Mouse (Mus musculus) thymus, adult 2 months (tissue): Measurements from ENCODE around the gene Hand1. TPM values are rescaled to one million over a fixed set of nuclear protein-coding genes. Genes with fewer than 3 reads are reported as not detected.
A peak's percentile ranks its signal among the peaks of the same experiment; 100 is the strongest.

Experiments
- DNase-seq: peaks from one replicate; pipeline ENCODE4 v3.0.0; 2021
- H3K27ac ChIP-seq: fragments of 200-500 bp; 2 replicates; pipeline ENCODE4 v1.5.1; 2012; ENCODE audit warnings: low read length, control low read depth; ENCODE audit not compliant: control insufficient read depth, insufficient read depth
- H3K27me3 ChIP-seq: fragments of 200-500 bp; 2 replicates; pipeline ENCODE4 v1.6.1; 2012; ENCODE audit warnings: mild to moderate bottlenecking, low read length, moderate library complexity, mixed read lengths; ENCODE audit not compliant: control insufficient read depth, insufficient read depth
- H3K36me3 ChIP-seq: fragments of 200-500 bp; 2 replicates; pipeline ENCODE4 v1.6.1; 2012; ENCODE audit warnings: mild to moderate bottlenecking, low read length, moderate library complexity; ENCODE audit not compliant: control insufficient read depth, insufficient read depth
- H3K4me1 ChIP-seq: fragments of 200-500 bp; replicated peaks from 2 replicates; pipeline ENCODE4 v1.6.1; 2012; ENCODE audit warnings: low read length; ENCODE audit not compliant: control insufficient read depth, insufficient read depth
- H3K4me3 ChIP-seq: fragments of 200-500 bp; 2 replicates; pipeline ENCODE4 v1.5.1; 2012; ENCODE audit warnings: mild to moderate bottlenecking, low read length, control low read depth, moderate library complexity; ENCODE audit not compliant: control insufficient read depth, insufficient read depth
- CTCF ChIP-seq: fragments of 200-500 bp; IDR thresholded peaks from 2 replicates; pipeline ENCODE4 v1.5.1; 2012; ENCODE audit warnings: mild to moderate bottlenecking, control low read depth, low read length, moderate library complexity, borderline replicate concordance; ENCODE audit not compliant: control insufficient read depth, poor library complexity, insufficient read depth; ENCODE audit errors: extremely low read depth
- POLR2A ChIP-seq: fragments of 200-500 bp; IDR thresholded peaks from 2 replicates; pipeline ENCODE4 v1.6.1; 2012; ENCODE audit warnings: mild to moderate bottlenecking, low read length, control low read depth, moderate library complexity; ENCODE audit not compliant: control insufficient read depth, poor library complexity, insufficient read depth; ENCODE audit errors: extremely low read depth
- WGBS: fragments of 180-500 bp; shearing (Covaris S2); methylation state at CpG from one replicate; pipeline ENCODE4 v1.1.7; 2018; 5-methylcytosine and 5-hydroxymethylcytosine counted together
- polyA plus RNA-seq: library from polyadenylated mRNA; depleted of rRNA; stranded (reverse); fragments of >200 nt; gene quantifications from 2 replicates; pipeline ENCODE4 v1.2.3, GENCODE M21; 2012; rRNA removed

Gene Hand1
- polyA plus RNA-seq = 0.23 and 0.30 TPM in 2 replicates

- peaks cover 52% of the 10 kb centered on the region for H3K27me3 ChIP-seq
- DNase-seq = no peak
- no peak for TF ChIP-seq POLR2A
- no peak for TF ChIP-seq CTCF
- H3K4me1 ChIP-seq = peaks cover 11% of the 10 kb centered on the region
- H3K4me3 ChIP-seq = no peak within 1 kb of the TSS
- H3K27ac ChIP-seq = no peak within 1 kb of the TSS
- H3K36me3 ChIP-seq = no peaks in the 10 kb centered on the region
- 31% methylated on average over 23 of the region's 23 CpGs for WGBS
Measured at GRCm38 (mm10) chr11:57832552-57833201, at the start of gene Hand1. Hand1 (minus strand) TSS chr11:57832818.

- TF ChIP-seq POLR2A (no peak), CTCF (no peak)
- DNase-seq = no peak
- no peaks in the 10 kb centered on the region for H3K36me3 ChIP-seq
- no peaks in the 10 kb centered on the region for H3K27me3 ChIP-seq
- no peaks in the 10 kb centered on the region for H3K4me1 ChIP-seq
- no peak overlapping the region for H3K4me3 ChIP-seq
- no peak overlapping the region for H3K27ac ChIP-seq
- WGBS = 82% methylated on average over 2 of the region's 2 CpGs
Measured at GRCm38 (mm10) chr11:57876157-57876556, 43.5 kb upstream of the Hand1 start.

- H3K27me3 ChIP-seq = no peaks in the 10 kb centered on the region
- 35% methylated on average over 3 of the region's 3 CpGs for WGBS
- TF ChIP-seq POLR2A (no peak), CTCF (no peak)
Measured at GRCm38 (mm10) chr11:57873014-57873413, 40.4 kb upstream of the Hand1 start.

GRCm38 (mm10) chr11:57868753-57869460, 36.3 kb upstream of the Hand1 start:
- no peaks in the 10 kb centered on the region for H3K4me1 ChIP-seq
- DNase-seq = peak; percentile 46
- no peaks in the 10 kb centered on the region for H3K27me3 ChIP-seq
- WGBS = 55% methylated on average over 9 of the region's 9 CpGs
- H3K36me3 ChIP-seq = no peaks in the 10 kb centered on the region
- no peak overlapping the region for H3K27ac ChIP-seq
- TF ChIP-seq CTCF (peak; percentile 35; the same call in 1 of the 2 replicates), POLR2A (no peak)
- H3K4me3 ChIP-seq = no peak overlapping the region

More at GRCm38 (mm10) chr11:57873014-57873413, 40.4 kb upstream of the Hand1 start:
- no peak for DNase-seq
- Histone ChIP-seq H3K4me3 (no peak overlapping the region), H3K36me3 (no peaks in the 10 kb centered on the region), H3K27ac (no peak overlapping the region), H3K4me1 (no peaks in the 10 kb centered on the region)

- no peak overlapping the region for H3K27ac ChIP-seq
- no peak overlapping the region for H3K4me3 ChIP-seq
- no peaks in the 10 kb centered on the region for H3K4me1 ChIP-seq
- DNase-seq = no peak
- H3K36me3 ChIP-seq = no peaks in the 10 kb centered on the region
- 57% methylated on average over 7 of the region's 7 CpGs for WGBS
- no peak for TF ChIP-seq POLR2A
- no peak for TF ChIP-seq CTCF
- no peaks in the 10 kb centered on the region for H3K27me3 ChIP-seq
Measured at GRCm38 (mm10) chr11:57866466-57866865, 33.8 kb upstream of the Hand1 start.

GRCm38 (mm10) chr11:57864577-57864976, 32.0 kb upstream of the Hand1 start:
- H3K4me3 ChIP-seq = no peak overlapping the region
- 84% methylated on average over 8 of the region's 8 CpGs for WGBS

GRCm38 (mm10) chr11:57862088-57862487, 29.5 kb upstream of the Hand1 start:
- H3K4me3 ChIP-seq = no peak overlapping the region
- no peak overlapping the region for H3K27ac ChIP-seq
- no peaks in the 10 kb centered on the region for H3K4me1 ChIP-seq
- DNase-seq = no peak
- WGBS = 71% methylated on average over 7 of the region's 7 CpGs
- TF ChIP-seq POLR2A (no peak), CTCF (no peak)
- H3K27me3 ChIP-seq = no peaks in the 10 kb centered on the region
- no peaks in the 10 kb centered on the region for H3K36me3 ChIP-seq

More at GRCm38 (mm10) chr11:57864577-57864976, 32.0 kb upstream of the Hand1 start:
- DNase-seq = no peak
- no peak for TF ChIP-seq CTCF
- no peak for TF ChIP-seq POLR2A
- Histone ChIP-seq H3K27me3 (no peaks in the 10 kb centered on the region), H3K27ac (no peak overlapping the region), H3K36me3 (no peaks in the 10 kb centered on the region), H3K4me1 (no peaks in the 10 kb centered on the region)
